Mouse (Mus musculus) B cell, adult 62 days (primary cell): Measurements from ENCODE around the gene Slc4a2. TPM values are rescaled to one million over a fixed set of nuclear protein-coding genes. Genes with fewer than 3 reads are reported as not detected.

ENCODE experiments used
- total RNA-seq: library from RNA; stranded (reverse); gene quantifications from 4 replicates; pipeline ENCODE4 v1.2.4, GENCODE M21; 2023

The Slc4a2 gene
- 54.4 to 79.1 TPM (median 68.6 TPM) in 4 replicates for total RNA-seq

GRCm38 (mm10) chr5:24423129-24424003 is at the start of gene Slc4a2, which contains the start of gene Cdk5:
Gene Slc4a2 (plus strand): TSS chr5:24423837.
Gene Cdk5 (minus strand): TSS chr5:24423530.

GRCm38 (mm10) chr5:24391864-24392263 is 31.8 kb upstream of the Slc4a2 start, which contains the start of gene Atg9b:
Gene Atg9b (minus strand): TSS chr5:24392143.

GRCm38 (mm10) chr5:24393392-24393997 is 30.1 kb upstream of the Slc4a2 start, which contains the start of gene Abcb8:
Gene Abcb8 (plus strand): TSS chr5:24393663.

GRCm38 (mm10) chr5:24413042-24413693 is 10.5 kb upstream of the Slc4a2 start, which contains the start of gene Asic3:
Gene Asic3 (plus strand): TSS chr5:24413392.

GRCm38 (mm10) chr5:24444746-24445427 is 21.2 kb downstream of the Slc4a2 start, which contains the start of gene Fastk:
Gene Fastk (minus strand): TSS chr5:24445287.

GRCm38 (mm10) chr5:24447624-24448298 is 24.1 kb downstream of the Slc4a2 start, which contains the start of gene Tmub1:
Gene Tmub1 (minus strand): TSS chr5:24447854.

GRCm38 (mm10) chr5:24452030-24452690 is 28.5 kb downstream of the Slc4a2 start, which contains the start of gene Agap3:
Gene Agap3 (plus strand): TSS chr5:24452177.

Other genes starting within 250 kb of the Slc4a2 start
- gene Kcnh2, start 72.2 kb upstream of the Slc4a2 start, total RNA-seq, result not detected in 4 replicates
- 0.15 to 0.40 TPM in 2 of 4 replicates, not detected in the others for gene Nos3, start 59.0 kb upstream of the Slc4a2 start, total RNA-seq
- not detected in 4 replicates for gene Atg9b, start 31.7 kb upstream of the Slc4a2 start, total RNA-seq
- gene Abcb8, start 30.2 kb upstream of the Slc4a2 start, total RNA-seq, result 19.2 to 30.7 TPM (median 25.6 TPM) in 4 replicates
- 0.34 to 0.80 TPM (median 0.49 TPM) in 3 of 4 replicates, not detected in the other for gene Asic3, start 10.4 kb upstream of the Slc4a2 start, total RNA-seq
- 31.5 to 43.7 TPM (median 33.8 TPM) in 4 replicates for gene Cdk5, start 307 bp upstream of the Slc4a2 start, total RNA-seq
- 89.9 to 105 TPM (median 103 TPM) in 4 replicates for gene Fastk, start 21.4 kb downstream of the Slc4a2 start, total RNA-seq
- 19.1 to 23.1 TPM (median 21.2 TPM) in 4 replicates for gene Tmub1, start 24.0 kb downstream of the Slc4a2 start, total RNA-seq
- 41.8 to 52.0 TPM (median 49.9 TPM) in 4 replicates for gene Agap3, start 28.3 kb downstream of the Slc4a2 start, total RNA-seq
- gene Gbx1, start 103.4 kb downstream of the Slc4a2 start, total RNA-seq, result not detected in 4 replicates
- not detected in 4 replicates for gene Asb10, start 117.1 kb downstream of the Slc4a2 start, total RNA-seq
- gene 4931409K22Rik, start 133.0 kb downstream of the Slc4a2 start, total RNA-seq, result not detected in 4 replicates
- gene Abcf2, start 153.6 kb downstream of the Slc4a2 start, total RNA-seq, result 35.4 to 41.6 TPM (median 38.9 TPM) in 4 replicates
- 32.7 to 39.8 TPM (median 34.7 TPM) in 4 replicates for gene Chpf2, start 162.9 kb downstream of the Slc4a2 start, total RNA-seq
- gene Smarcd3, start 200.6 kb downstream of the Slc4a2 start, total RNA-seq, result not detected in 4 replicates